Mouse (Mus musculus) lung, adult 2 months (tissue): ENCODE data around the gene Ccng1. TPM values are rescaled to one million over a fixed set of nuclear protein-coding genes. Genes with fewer than 3 reads are reported as not detected.

Experiments
- DNase-seq: peaks from one replicate; pipeline ENCODE4 v3.0.0; 2022
- H3K4me1 ChIP-seq: fragments of 200-500 bp; 2 replicates; pipeline ENCODE4 v1.6.1; 2011; ENCODE audit warnings: low read length; ENCODE audit not compliant: control insufficient read depth, insufficient read depth
- H3K4me3 ChIP-seq: fragments of 200-500 bp; replicated peaks from 2 replicates; pipeline ENCODE3; 2011; ENCODE audit warnings: low read depth, mild to moderate bottlenecking, control low read depth, low read length; ENCODE audit errors: extremely low read depth
- CTCF ChIP-seq: fragments of 200-500 bp; IDR thresholded peaks from 2 replicates; pipeline ENCODE4 v1.5.1; 2011; ENCODE audit warnings: mild to moderate bottlenecking, low read length, control low read depth; ENCODE audit not compliant: insufficient read depth
- POLR2A ChIP-seq: fragments of 200-500 bp; IDR thresholded peaks from 2 replicates; pipeline ENCODE4 v1.6.1; 2011; ENCODE audit warnings: low read depth, mild to moderate bottlenecking, control low read depth, low read length, borderline replicate concordance; ENCODE audit errors: extremely low read depth
- WGBS: fragments of 180-500 bp; shearing (Covaris S2); methylation state at CpG from one replicate; pipeline ENCODE4 v1.1.7; 2018; 5-methylcytosine and 5-hydroxymethylcytosine counted together
- polyA plus RNA-seq: library from polyadenylated mRNA; depleted of rRNA; stranded (reverse); fragments of >200 nt; gene quantifications from 2 replicates; pipeline ENCODE4 v1.2.3, GENCODE M21; 2012; rRNA removed

The Ccng1 gene
- polyA plus RNA-seq, result 11.5 and 19.8 TPM in 2 replicates

- TF ChIP-seq CTCF (no peak), POLR2A (peak; percentile 85)
- WGBS, result under 1% methylated on average over 25 of the region's 25 CpGs
- peak; percentile 89 for DNase-seq
- peak within 1 kb of the TSS; percentile 81 for H3K4me3 ChIP-seq
- no peaks in the 10 kb centered on the region; the same call in 1 of the 2 replicates for H3K4me1 ChIP-seq
Measured at GRCm38 (mm10) chr11:40755109-40755627, at the start of gene Ccng1. Gene Ccng1 (minus strand): TSS chr11:40755311.

GRCm38 (mm10) chr11:40790307-40790706, 35.2 kb upstream of the Ccng1 start:
- DNase-seq, result no peak
- H3K4me1 ChIP-seq, result no peaks in the 10 kb centered on the region
- 53% methylated on average over 5 of the region's 5 CpGs for WGBS
- no peak overlapping the region for H3K4me3 ChIP-seq
- no peak for TF ChIP-seq CTCF
- TF ChIP-seq POLR2A, result no peak

- Histone ChIP-seq H3K4me3 (no peak overlapping the region), H3K4me1 (no peaks in the 10 kb centered on the region)
- TF ChIP-seq CTCF, result no peak
- TF ChIP-seq POLR2A, result no peak
- no peak for DNase-seq
- 58% methylated on average over 4 of the region's 4 CpGs for WGBS
Measured at GRCm38 (mm10) chr11:40789701-40790100, 34.6 kb upstream of the Ccng1 start.

GRCm38 (mm10) chr11:40786900-40787299, 31.8 kb upstream of the Ccng1 start:
- Histone ChIP-seq H3K4me3 (no peak overlapping the region), H3K4me1 (no peaks in the 10 kb centered on the region)
- 80% methylated on average over 2 of the region's 2 CpGs for WGBS
- DNase-seq, result no peak
- TF ChIP-seq CTCF, result no peak
- no peak for TF ChIP-seq POLR2A

GRCm38 (mm10) chr11:40784326-40784725, 29.2 kb upstream of the Ccng1 start:
- no peak for DNase-seq
- TF ChIP-seq POLR2A (no peak), CTCF (no peak)
- 74% methylated on average over 8 of the region's 8 CpGs for WGBS
- Histone ChIP-seq H3K4me1 (no peaks in the 10 kb centered on the region), H3K4me3 (no peak overlapping the region)

- WGBS, result 73% methylated on average over 1 of the region's 1 CpGs
- H3K4me3 ChIP-seq, result no peak overlapping the region
- no peak for DNase-seq
- TF ChIP-seq POLR2A (no peak), CTCF (no peak)
- H3K4me1 ChIP-seq, result no peaks in the 10 kb centered on the region
Measured at GRCm38 (mm10) chr11:40783346-40783745, 28.2 kb upstream of the Ccng1 start.

- no peaks in the 10 kb centered on the region for H3K4me1 ChIP-seq
- WGBS, result 60% methylated on average over 2 of the region's 2 CpGs
- TF ChIP-seq POLR2A, result no peak
- TF ChIP-seq CTCF, result no peak
- no peak for DNase-seq
- H3K4me3 ChIP-seq, result no peak overlapping the region
Measured at GRCm38 (mm10) chr11:40781857-40782256, 26.7 kb upstream of the Ccng1 start.

- 41% methylated on average over 12 of the region's 12 CpGs for WGBS
Measured at GRCm38 (mm10) chr11:40775315-40776269, 20.5 kb upstream of the Ccng1 start.

GRCm38 (mm10) chr11:40764690-40765089, 9.6 kb upstream of the Ccng1 start:
- 67% methylated on average over 4 of the region's 4 CpGs for WGBS
- Histone ChIP-seq H3K4me3 (no peak overlapping the region), H3K4me1 (no peaks in the 10 kb centered on the region)
- no peak for DNase-seq
- no peak for TF ChIP-seq CTCF
- no peak for TF ChIP-seq POLR2A

More at GRCm38 (mm10) chr11:40775315-40776269, 20.5 kb upstream of the Ccng1 start:
- no peak for DNase-seq
- TF ChIP-seq CTCF (no peak), POLR2A (no peak)
- H3K4me3 ChIP-seq, result no peak overlapping the region
- no peaks in the 10 kb centered on the region for H3K4me1 ChIP-seq

GRCm38 (mm10) chr11:40763395-40763794, 8.3 kb upstream of the Ccng1 start:
- no peak for DNase-seq
- peak; percentile 29; the same call in 1 of the 2 replicates for TF ChIP-seq CTCF
- no peak for TF ChIP-seq POLR2A
- no peaks in the 10 kb centered on the region for H3K4me1 ChIP-seq
- no peak overlapping the region for H3K4me3 ChIP-seq
- 13% methylated on average over 2 of the region's 2 CpGs for WGBS
